Mouse (Mus musculus): ENCODE measurements around the gene Wbp1l. TPM values are rescaled to one million over a fixed set of nuclear protein-coding genes. Genes with fewer than 3 reads are reported as not detected.

The Wbp1l gene
- total and polyA plus RNA-seq, 3 experiments, result 52.9 to 70.0 TPM; not detected in 1

- TF ChIP-seq NRF1 (IDR thresholded peaks at IDR 0.05; ENCODE audit: insufficient read depth, low read depth, low read length, poor library complexity, severe bottlenecking), result no peak
- no peak overlapping the region for H3K27ac ChIP-seq (ENCODE audit: control insufficient read depth, low read depth, low read length)
- H3K36me3 ChIP-seq (ENCODE audit: control insufficient read depth in 1 of 2, insufficient read depth in 2 of 2, low read length in 2 of 2), result peaks cover 0 to 18% of the 10 kb centered on the region in 2 experiments; a peak in 2 of 4 replicates
- no peak overlapping the region for H3K9ac ChIP-seq (ENCODE audit: control insufficient read depth, low read depth, low read length, poor library complexity, severe bottlenecking)
- no peak overlapping the region for H3K4me3 ChIP-seq (ENCODE audit: control insufficient read depth in 1 of 2, insufficient read depth in 1 of 2, low read depth in 2 of 2, low read length in 2 of 2)
- no peaks in the 10 kb centered on the region for H3K27me3 ChIP-seq (ENCODE audit: control insufficient read depth in 1 of 2, insufficient read depth in 2 of 2, low read length in 2 of 2)
- peaks cover 14 to 19% of the 10 kb centered on the region in 2 experiments for H3K4me1 ChIP-seq (ENCODE audit: control insufficient read depth in 1 of 2, insufficient read depth in 2 of 2, low read length in 2 of 2)
- H3K9me3 ChIP-seq (replicated peaks; ENCODE audit: insufficient read depth, low read length), result no peaks in the 10 kb centered on the region
- DNase-seq (ENCODE audit: low read depth, low spot score), result no peak
- no peaks in the 10 kb centered on the region for H3K79me2 ChIP-seq (ENCODE audit: control insufficient read depth, insufficient read depth, low read length, poor library complexity)
These were observed 48.5 kb upstream of the Wbp1l start for GRCm38 (mm10) chr19:46550385-46550784.

- no peak for TF ChIP-seq SMC3 (IDR thresholded peaks at IDR 0.05; ENCODE audit: low read depth, low read length)
- TF ChIP-seq MAZ (IDR thresholded peaks at IDR 0.05; ENCODE audit: low read depth, low read length), result peak; percentile 40; the same call in 1 of the 2 replicates
- peak; percentile 19 to 42; a peak in 1 of 4 replicates for TF ChIP-seq EP300 (IDR thresholded peaks at IDR 0.05; ENCODE audit: low read depth in 1 of 2, low read length in 2 of 2)
- Histone ChIP-seq H3K36me3 (ENCODE audit: control insufficient read depth in 1 of 2, insufficient read depth in 2 of 2, low read length in 2 of 2) (peaks cover 0 to 18% of the 10 kb centered on the region in 2 experiments; a peak in 2 of 4 replicates), H3K9ac (ENCODE audit: control insufficient read depth, low read depth, low read length, poor library complexity, severe bottlenecking) (peak overlapping the region; percentile 29; the same call in 1 of the 2 replicates), H3K27ac (ENCODE audit: control insufficient read depth, low read depth, low read length) (peak overlapping the region; percentile 89), H3K27me3 (ENCODE audit: control insufficient read depth in 1 of 2, insufficient read depth in 2 of 2, low read length in 2 of 2) (no peaks in the 10 kb centered on the region), H3K4me3 (ENCODE audit: control insufficient read depth in 1 of 2, insufficient read depth in 1 of 2, low read depth in 2 of 2, low read length in 2 of 2) (no peak overlapping the region), H3K9me3 (replicated peaks; ENCODE audit: insufficient read depth, low read length) (no peaks in the 10 kb centered on the region), H3K79me2 (ENCODE audit: control insufficient read depth, insufficient read depth, low read length, poor library complexity) (no peaks in the 10 kb centered on the region), H3K4me1 (ENCODE audit: control insufficient read depth in 1 of 2, insufficient read depth in 2 of 2, low read length in 2 of 2) (peaks cover 17 to 19% of the 10 kb centered on the region in 2 experiments)
- DNase-seq (ENCODE audit: low read depth, low spot score), result peak; percentile 83
These were observed 46.4 kb upstream of the Wbp1l start for GRCm38 (mm10) chr19:46552496-46552895.

DNA sequence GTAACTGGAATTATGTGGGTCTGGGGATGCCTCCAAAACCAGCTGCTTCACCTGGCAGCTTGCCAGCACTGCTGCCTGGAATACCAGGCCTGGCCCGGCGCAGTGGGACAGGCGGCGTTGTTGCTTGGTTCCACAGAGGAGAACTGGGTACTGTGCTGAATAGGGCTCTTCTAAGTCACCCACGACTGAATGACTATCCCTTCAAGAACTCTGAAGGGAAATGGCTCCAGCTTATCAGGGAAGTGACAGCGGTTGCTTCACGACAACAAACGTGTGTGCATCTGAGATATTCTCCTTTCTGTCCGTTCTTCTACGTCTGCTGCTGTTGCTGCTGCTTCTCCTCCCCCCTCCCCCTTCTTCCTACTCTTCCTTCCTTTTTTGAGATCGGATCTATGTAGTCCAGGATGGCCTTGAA lies 45.3 kb upstream of the Wbp1l start:
- peak overlapping the region; percentile 10 to 32 for H3K4me3 ChIP-seq (ENCODE audit: control insufficient read depth in 1 of 2, insufficient read depth in 1 of 2, low read depth in 2 of 2, low read length in 2 of 2)
- DNase-seq (ENCODE audit: low read depth, low spot score), result peak; percentile 96
- H3K9ac ChIP-seq (ENCODE audit: control insufficient read depth, low read depth, low read length, poor library complexity, severe bottlenecking), result peak overlapping the region; percentile 52
- TF ChIP-seq KAT2A (conservative IDR thresholded peaks at IDR 0.05; ENCODE audit: low read depth, low read length), result 0 out of 2 replicates have a peak, but pooled peaks have one; percentile 38
- TF ChIP-seq ZMIZ1 (IDR thresholded peaks at IDR 0.05; ENCODE audit: low read depth, low read length), result no peak; the same call in 1 of the 2 replicates
- TF ChIP-seq MAFK (IDR thresholded peaks at IDR 0.05; ENCODE audit: borderline replicate concordance, low read depth, low read length), result peak; percentile 85
- peak; percentile 98 for TF ChIP-seq GATA1 (IDR thresholded peaks at IDR 0.05; ENCODE audit: low read depth, low read length)
- peak; percentile 91 for TF ChIP-seq MYB (IDR thresholded peaks at IDR 0.05; ENCODE audit: low read depth, low read length)
- TF ChIP-seq GABPA (IDR thresholded peaks at IDR 0.05; ENCODE audit: low read depth, low read length), result no peak
- no peak; the same call in 1 of the 2 replicates for TF ChIP-seq NRF1 (IDR thresholded peaks at IDR 0.05; ENCODE audit: insufficient read depth, low read depth, low read length, poor library complexity, severe bottlenecking)
- TF ChIP-seq USF2 (IDR thresholded peaks at IDR 0.05; ENCODE audit: borderline replicate concordance in 1 of 2, insufficient read depth in 1 of 2, low read depth in 1 of 2, low read length in 2 of 2), result no peak
- TF ChIP-seq SMC3 (IDR thresholded peaks at IDR 0.05; ENCODE audit: low read depth, low read length), result no peak
- peak; percentile 49 for TF ChIP-seq NELFE (IDR thresholded peaks at IDR 0.05; ENCODE audit: low read depth, low read length)
- peak; percentile 86 for TF ChIP-seq RCOR1 (IDR thresholded peaks at IDR 0.05; ENCODE audit: low read depth, low read length)
- peak; percentile 60; the same call in 1 of the 2 replicates for TF ChIP-seq HCFC1 (IDR thresholded peaks at IDR 0.05; ENCODE audit: low read depth, low read length)
- TF ChIP-seq E2F4 (IDR thresholded peaks at IDR 0.05; ENCODE audit: borderline replicate concordance, low read depth, low read length), result no peak
- TF ChIP-seq TBP (IDR thresholded peaks at IDR 0.05; ENCODE audit: low read depth, low read length), result peak; percentile 92
- peak; percentile 86 for TF ChIP-seq MAZ (IDR thresholded peaks at IDR 0.05; ENCODE audit: low read depth, low read length)
- TF ChIP-seq ZC3H11A (IDR thresholded peaks at IDR 0.05; ENCODE audit: low read depth, low read length), result no peak
- TF ChIP-seq POLR2AphosphoS2 (IDR thresholded peaks at IDR 0.05; ENCODE audit: low read length), result 0 out of 2 replicates have a peak, but pooled peaks have one; percentile 40
- TF ChIP-seq MXI1 (IDR thresholded peaks at IDR 0.05; ENCODE audit: low read depth, low read length), result peak; percentile 81
- peak; percentile 68; the same call in 1 of the 2 replicates for TF ChIP-seq BHLHE40 (IDR thresholded peaks at IDR 0.05; ENCODE audit: borderline replicate concordance, low read depth, low read length)
- no peak for TF ChIP-seq UBTF (IDR thresholded peaks at IDR 0.05; ENCODE audit: borderline replicate concordance, insufficient read depth, low read depth, low read length)
- peak; percentile 48; the same call in 1 of the 2 replicates for TF ChIP-seq ZNF384 (IDR thresholded peaks at IDR 0.05; ENCODE audit: low read depth, low read length)
- TF ChIP-seq JUND (IDR thresholded peaks at IDR 0.05; ENCODE audit: low read depth, low read length), result peak; percentile 56; the same call in 1 of the 2 replicates
- no peak for TF ChIP-seq CHD1 (IDR thresholded peaks at IDR 0.05; ENCODE audit: low read depth, low read length)

More for the DNA sequence above, 45.3 kb upstream of the Wbp1l start:
- peaks cover 0 to 18% of the 10 kb centered on the region in 2 experiments; a peak in 2 of 4 replicates for H3K36me3 ChIP-seq (ENCODE audit: control insufficient read depth in 1 of 2, insufficient read depth in 2 of 2, low read length in 2 of 2)
- H3K4me1 ChIP-seq (ENCODE audit: control insufficient read depth in 1 of 2, insufficient read depth in 2 of 2, low read length in 2 of 2), result peaks cover 17 to 19% of the 10 kb centered on the region in 2 experiments
- H3K79me2 ChIP-seq (ENCODE audit: control insufficient read depth, insufficient read depth, low read length, poor library complexity), result no peaks in the 10 kb centered on the region
- no peaks in the 10 kb centered on the region for H3K9me3 ChIP-seq (replicated peaks; ENCODE audit: insufficient read depth, low read length)
- H3K27ac ChIP-seq (ENCODE audit: control insufficient read depth, low read depth, low read length), result peak overlapping the region; percentile 89
- H3K27me3 ChIP-seq (ENCODE audit: control insufficient read depth in 1 of 2, insufficient read depth in 2 of 2, low read length in 2 of 2), result no peaks in the 10 kb centered on the region

Data from MEL (cell line).